Mouse (Mus musculus) bone marrow macrophage, adult 2 months (primary cell): ENCODE data around the gene Syt3. TPM values are rescaled to one million over a fixed set of nuclear protein-coding genes. Genes with fewer than 3 reads are reported as not detected.

Experiments
- H3K27ac ChIP-seq: 2 replicates; pipeline ENCODE4 v1.5.1; 2012; ENCODE audit warnings: low read depth, low read length; ENCODE audit not compliant: insufficient read depth
- H3K4me1 ChIP-seq: 2 replicates; pipeline ENCODE4 v1.6.1; 2012; ENCODE audit warnings: low read length; ENCODE audit not compliant: control insufficient read depth, insufficient read depth
- H3K4me3 ChIP-seq: 2 replicates; pipeline ENCODE4 v1.5.1; 2012; ENCODE audit warnings: mild to moderate bottlenecking, low read length, moderate library complexity; ENCODE audit not compliant: insufficient read depth
- CTCF ChIP-seq: IDR thresholded peaks from 2 replicates; pipeline ENCODE4 v1.5.1; 2012; ENCODE audit warnings: low read depth, mild to moderate bottlenecking, low read length, moderate library complexity
- POLR2A ChIP-seq: IDR thresholded peaks from 2 replicates; pipeline ENCODE4 v1.6.1; 2012; ENCODE audit warnings: mild to moderate bottlenecking, low read depth, low read length, borderline replicate concordance
- polyA plus RNA-seq: library from polyadenylated mRNA; stranded (reverse); fragments of >200 nt; gene quantifications from 2 replicates; pipeline ENCODE4 v1.2.4, GENCODE M21; 2012; ENCODE audit not compliant: missing spikeins, insufficient read depth, insufficient read length

Gene Syt3
- polyA plus RNA-seq, 1 experiment = 0.62 TPM

DNA sequence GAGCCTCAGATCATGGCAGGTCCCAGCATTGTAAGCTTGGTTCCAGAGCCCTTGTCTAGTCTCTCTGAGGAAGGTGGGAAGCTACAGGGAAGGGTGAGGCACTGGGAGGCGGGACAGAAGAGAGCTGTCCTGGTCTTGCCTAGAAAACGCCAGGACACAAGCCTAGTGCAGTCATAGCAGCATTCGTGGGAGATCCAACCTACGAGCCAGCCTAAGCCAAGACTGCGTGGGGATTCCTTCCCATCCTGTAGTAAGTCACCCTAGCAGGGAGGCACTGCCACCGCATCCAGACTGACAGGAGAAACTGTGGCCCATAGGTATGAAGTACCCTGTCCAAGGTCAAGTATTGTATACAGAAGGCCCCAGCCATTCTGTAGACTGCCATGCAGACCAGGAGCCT, 48.6 kb downstream of the Syt3 start:
- Histone ChIP-seq H3K27ac (no peak overlapping the region), H3K4me1 (no peaks in the 10 kb centered on the region), H3K4me3 (no peak overlapping the region)
- TF ChIP-seq POLR2A (no peak), CTCF (no peak)

GRCm38 (mm10) chr7:44433371-44433770, 49.5 kb downstream of the Syt3 start:
- no peak for TF ChIP-seq CTCF
- no peak for TF ChIP-seq POLR2A
- Histone ChIP-seq H3K27ac (no peak overlapping the region), H3K4me3 (no peak overlapping the region)

DNA sequence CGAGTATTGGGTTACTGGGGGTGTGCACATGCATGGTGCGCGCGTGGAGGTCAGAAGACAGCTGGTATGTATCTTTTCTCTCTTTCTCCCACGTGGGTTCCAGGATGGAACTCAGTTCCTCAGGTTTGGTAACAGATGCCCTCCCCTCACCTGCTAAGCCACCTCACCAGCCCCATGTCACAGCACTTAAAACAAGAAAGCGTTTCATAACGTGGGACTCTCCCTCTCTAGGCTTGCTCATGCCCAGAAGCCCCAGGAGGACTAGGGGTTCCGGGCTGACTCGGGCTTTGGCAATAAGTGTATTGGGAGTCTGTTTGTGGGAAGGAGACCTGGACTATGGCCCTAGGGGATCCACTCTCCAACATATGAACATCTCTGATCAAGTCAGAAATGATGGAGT, 50.2 kb downstream of the Syt3 start:
- Histone ChIP-seq H3K4me1 (no peaks in the 10 kb centered on the region), H3K4me3 (no peak overlapping the region), H3K27ac (no peak overlapping the region)
- TF ChIP-seq CTCF (no peak), POLR2A (no peak)

More at GRCm38 (mm10) chr7:44433371-44433770, 49.5 kb downstream of the Syt3 start:
- no peaks in the 10 kb centered on the region for H3K4me1 ChIP-seq

GRCm38 (mm10) chr7:44435796-44436195, 51.9 kb downstream of the Syt3 start:
- TF ChIP-seq CTCF = no peak
- no peak for TF ChIP-seq POLR2A
- H3K4me3 ChIP-seq = no peak overlapping the region

GRCm38 (mm10) chr7:44436267-44436666, 52.4 kb downstream of the Syt3 start:
- no peak overlapping the region for H3K27ac ChIP-seq
- no peak overlapping the region for H3K4me3 ChIP-seq
- TF ChIP-seq CTCF = no peak
- TF ChIP-seq POLR2A = no peak
- no peaks in the 10 kb centered on the region for H3K4me1 ChIP-seq

More at GRCm38 (mm10) chr7:44435796-44436195, 51.9 kb downstream of the Syt3 start:
- H3K27ac ChIP-seq = no peak overlapping the region
- H3K4me1 ChIP-seq = no peaks in the 10 kb centered on the region

DNA sequence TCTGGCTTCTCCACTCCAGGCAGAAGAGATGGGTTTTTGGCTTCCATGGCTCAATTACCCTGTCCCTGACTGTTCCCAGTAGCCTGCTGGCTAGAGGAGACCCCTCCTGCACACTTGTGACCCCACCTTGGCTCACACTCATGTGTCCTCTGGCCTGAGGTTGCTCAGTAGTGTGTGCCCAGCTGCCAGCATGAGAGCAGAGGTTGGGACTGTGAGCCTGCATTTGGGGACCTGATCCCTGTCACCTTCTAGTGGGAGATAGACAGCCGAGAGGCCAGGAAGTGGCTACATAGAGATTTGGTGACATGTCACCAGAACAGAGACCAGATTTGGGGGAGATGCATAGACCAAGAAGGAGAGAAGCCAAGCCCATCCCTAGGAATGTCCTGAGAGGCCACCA, 53.3 kb downstream of the Syt3 start:
- H3K4me1 ChIP-seq = no peaks in the 10 kb centered on the region
- H3K4me3 ChIP-seq = no peak overlapping the region
- TF ChIP-seq CTCF = no peak
- TF ChIP-seq POLR2A = no peak

GRCm38 (mm10) chr7:44437933-44438332, 54.0 kb downstream of the Syt3 start:
- no peak overlapping the region for H3K4me3 ChIP-seq
- no peaks in the 10 kb centered on the region for H3K4me1 ChIP-seq
- no peak overlapping the region for H3K27ac ChIP-seq
- TF ChIP-seq POLR2A (no peak), CTCF (no peak)

More for the DNA sequence above, 53.3 kb downstream of the Syt3 start:
- no peak overlapping the region for H3K27ac ChIP-seq

DNA sequence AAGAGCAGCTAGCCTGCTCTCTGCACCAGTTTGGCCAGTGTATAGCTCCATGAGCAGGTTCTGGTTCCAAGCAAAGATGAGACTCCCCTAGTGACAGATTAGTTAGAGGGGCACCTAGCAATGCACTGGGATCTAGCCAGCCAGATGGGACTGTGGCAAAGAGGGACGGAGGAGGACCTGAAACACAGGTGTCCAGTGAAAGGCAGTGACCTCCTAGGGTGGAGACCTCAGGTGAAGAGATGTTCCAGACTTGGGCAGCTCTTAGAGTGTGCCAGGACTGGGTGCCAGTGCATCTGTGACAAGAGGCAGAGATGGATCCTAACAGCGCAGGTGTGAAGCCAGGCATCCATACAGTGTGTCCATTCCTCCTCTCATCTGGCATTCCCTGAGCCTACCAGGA, 55.8 kb downstream of the Syt3 start:
- no peaks in the 10 kb centered on the region for H3K4me1 ChIP-seq
- H3K27ac ChIP-seq = no peak overlapping the region
- TF ChIP-seq POLR2A (no peak), CTCF (no peak)
- H3K4me3 ChIP-seq = no peak overlapping the region

GRCm38 (mm10) chr7:44440479-44440878, 56.6 kb downstream of the Syt3 start:
- H3K27ac ChIP-seq = no peak overlapping the region
- no peaks in the 10 kb centered on the region for H3K4me1 ChIP-seq
- H3K4me3 ChIP-seq = no peak overlapping the region
- TF ChIP-seq CTCF (no peak), POLR2A (no peak)

DNA sequence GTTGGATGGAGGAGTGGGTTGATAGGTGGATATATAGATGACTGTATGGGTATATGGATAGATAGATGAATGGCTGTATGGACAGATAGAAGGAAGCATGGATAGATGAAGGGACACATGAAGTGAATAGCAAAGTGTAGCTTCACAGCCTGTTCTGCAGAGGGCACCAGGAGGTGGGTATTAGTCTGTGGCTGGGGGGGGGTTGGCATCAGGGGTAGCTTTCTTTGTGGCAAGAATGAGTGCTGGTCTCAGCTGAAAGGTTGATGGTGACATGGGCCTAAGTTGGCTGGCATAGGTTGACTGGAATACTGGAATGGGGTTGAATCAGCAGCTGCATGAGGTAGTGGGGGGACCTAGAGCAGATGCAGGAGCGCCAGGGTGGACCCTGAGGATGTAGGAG, 57.3 kb downstream of the Syt3 start:
- Histone ChIP-seq H3K4me3 (no peak overlapping the region), H3K27ac (no peak overlapping the region), H3K4me1 (no peaks in the 10 kb centered on the region)
- no peak for TF ChIP-seq POLR2A
- TF ChIP-seq CTCF = no peak

DNA sequence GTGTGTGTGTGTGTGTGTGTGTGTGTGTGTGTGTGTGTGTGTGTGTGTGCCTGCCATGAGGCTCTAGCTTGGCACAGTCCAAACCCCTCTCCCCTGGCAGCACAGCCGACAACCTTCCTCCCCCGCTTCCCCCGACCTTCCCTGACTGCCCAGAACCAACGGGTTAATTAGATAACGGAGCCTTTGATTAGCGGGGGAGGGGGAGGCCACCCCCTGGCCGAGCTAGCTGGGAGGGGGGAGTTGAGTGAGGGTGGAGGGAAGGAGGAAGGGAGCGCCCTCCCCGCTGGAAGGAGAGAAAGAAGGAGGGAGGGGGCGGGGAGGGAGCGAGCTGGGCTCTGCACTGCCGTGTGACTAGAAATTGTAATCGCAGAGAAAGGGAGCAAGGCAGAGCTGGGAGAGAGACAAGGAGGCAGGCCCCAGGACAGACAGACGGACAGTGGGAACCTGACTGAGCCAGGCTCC, 57.8 kb downstream of the Syt3 start:
- TF ChIP-seq POLR2A (no peak), CTCF (no peak)
- Histone ChIP-seq H3K27ac (no peak overlapping the region), H3K4me1 (no peaks in the 10 kb centered on the region), H3K4me3 (no peak overlapping the region)
